Mouse (Mus musculus) heart, postnatal 0 days (tissue): Measurements from ENCODE around the gene Irf2bpl. TPM values are rescaled to one million over a fixed set of nuclear protein-coding genes. Genes with fewer than 3 reads are reported as not detected.

ENCODE experiments used
- ATAC-seq: fragments of 200-750 bp; cut with Nextera tagmentation; 2 replicates; pipeline ENCODE4 v1.8.0; 2017; ENCODE audit warnings: low read depth, moderate number of reproducible peaks, moderate library complexity; ENCODE audit not compliant: insufficient read depth
- DNase-seq: peaks from one replicate; pipeline ENCODE4 v3.0.0-alpha.2; 2016; ENCODE audit warnings: low spot score
- H3K27ac ChIP-seq: fragments of 300-500 bp; sonication (generic); 2 replicates; pipeline ENCODE4 v1.5.1; 2014; ENCODE audit warnings: low read depth, mild to moderate bottlenecking
- H3K27me3 ChIP-seq: fragments of 300-500 bp; sonication (generic); 2 replicates; pipeline ENCODE4 v1.6.1; 2014; ENCODE audit warnings: low read length, mixed read lengths; ENCODE audit not compliant: control insufficient read depth, insufficient read depth
- H3K36me3 ChIP-seq: fragments of 300-500 bp; sonication (generic); replicated peaks from 2 replicates; pipeline ENCODE4 v1.6.1; 2014; ENCODE audit warnings: low read length, mixed read lengths; ENCODE audit not compliant: control insufficient read depth, insufficient read depth
- H3K4me1 ChIP-seq: fragments of 300-500 bp; sonication (generic); 2 replicates; pipeline ENCODE4 v1.6.1; 2014; ENCODE audit warnings: antibody characterized with exemption; ENCODE audit not compliant: control insufficient read depth, insufficient read depth
- H3K4me2 ChIP-seq: fragments of 300-500 bp; sonication (generic); 2 replicates; pipeline ENCODE4 v1.6.1; 2014; ENCODE audit warnings: low read depth, mild to moderate bottlenecking, low read length, moderate library complexity
- H3K4me3 ChIP-seq: fragments of 300-500 bp; sonication (generic); 2 replicates; pipeline ENCODE4 v1.5.1; 2014; ENCODE audit warnings: low read depth, low read length
- H3K9ac ChIP-seq: fragments of 300-500 bp; sonication (generic); replicated peaks from 2 replicates; pipeline ENCODE4 v1.6.1; 2014; ENCODE audit warnings: low read depth, low read length, mixed read lengths
- H3K9me3 ChIP-seq: fragments of 300-500 bp; sonication (generic); replicated peaks from 2 replicates; pipeline ENCODE4 v1.6.1; 2016; ENCODE audit warnings: low read length; ENCODE audit not compliant: control insufficient read depth
- CTCF ChIP-seq: IDR thresholded peaks from 2 replicates; pipeline ENCODE4 v1.5.1; 2016; ENCODE audit warnings: antibody characterized with exemption, control low read depth, low read depth
- EP300 ChIP-seq: IDR thresholded peaks from 2 replicates; pipeline ENCODE4 v1.6.1; 2016; ENCODE audit warnings: antibody characterized with exemption, low read depth
- WGBS: fragments of 180-500 bp; shearing (Covaris S2); extraction: QIAGEN DNeasy Blood & Tissue Kit; methylation state at CpG from one replicate; pipeline ENCODE4 v1.1.7; 2014; 5-methylcytosine and 5-hydroxymethylcytosine counted together
- polyA plus RNA-seq: library from polyadenylated mRNA; unstranded; fragments of >200 nt; fragmentation: Nextera tagmentation; extraction: Ambion mirVana; gene quantifications from 2 replicates; pipeline ENCODE4 v1.2.1, GENCODE M21; 2015
- total RNA-seq: library from RNA; depleted of rRNA; stranded (reverse); fragments of >200 nt; gene quantifications from 2 replicates; pipeline ENCODE4 v1.2.3, GENCODE M21; 2014; ENCODE audit warnings: low replicate concordance

The Irf2bpl gene
- total and polyA plus RNA-seq, 2 experiments from 2014 or later: 30.0 to 74.0 TPM

GRCm38 (mm10) chr12:86918983-86919722 is 34.6 kb upstream of the Irf2bpl start:
- H3K27ac ChIP-seq: peak overlapping the region; percentile 41; the same call in 1 of the 2 replicates
- H3K4me2 ChIP-seq: no peak overlapping the region
- no peaks in the 10 kb centered on the region for H3K9me3 ChIP-seq
- H3K4me3 ChIP-seq: no peak overlapping the region
- H3K36me3 ChIP-seq: no peaks in the 10 kb centered on the region
- no peak for DNase-seq
- 83% methylated on average over 17 of the region's 17 CpGs for WGBS
- no peak for TF ChIP-seq CTCF
- no peak for TF ChIP-seq EP300
- no peak for ATAC-seq
- H3K9ac ChIP-seq: no peak overlapping the region
- no peaks in the 10 kb centered on the region for H3K27me3 ChIP-seq
- H3K4me1 ChIP-seq: peaks cover 25% of the 10 kb centered on the region

DNA sequence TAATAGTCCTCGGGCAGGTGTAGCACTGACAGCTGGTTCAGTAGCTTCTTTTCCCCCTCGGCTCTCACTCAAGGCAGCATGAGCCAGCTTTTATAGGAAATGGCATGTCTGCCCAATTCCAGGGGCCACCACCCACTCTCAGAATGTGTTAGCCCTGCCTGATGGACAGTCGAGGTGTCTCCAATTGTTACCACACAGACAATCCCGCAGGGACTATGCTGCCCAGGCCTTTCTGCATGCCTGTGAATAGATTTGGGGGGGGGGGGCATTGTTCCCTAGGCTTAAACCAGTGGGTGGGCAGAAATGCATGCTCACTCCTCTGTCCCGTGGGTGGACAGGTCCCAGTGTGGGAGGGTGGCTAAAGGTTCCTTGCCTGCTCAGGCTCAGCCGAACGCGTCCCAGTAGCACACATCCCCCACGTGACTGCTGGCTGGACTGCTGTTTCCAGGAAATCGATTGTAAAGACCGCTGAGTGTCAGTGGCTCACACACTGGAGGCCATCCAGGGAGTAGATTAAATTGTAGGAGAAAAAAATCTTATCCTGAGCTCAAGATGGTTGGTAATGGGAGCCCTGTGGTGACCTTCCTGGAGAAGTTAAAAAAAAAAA is 33.9 kb upstream of the Irf2bpl start:
- WGBS: 22% methylated on average over 11 of the region's 11 CpGs
- peak overlapping the region; percentile 8; the same call in 1 of the 2 replicates for H3K4me2 ChIP-seq
- no peak overlapping the region for H3K4me3 ChIP-seq
- H3K36me3 ChIP-seq: no peaks in the 10 kb centered on the region
- H3K4me1 ChIP-seq: peaks cover 26% of the 10 kb centered on the region
- H3K9me3 ChIP-seq: no peaks in the 10 kb centered on the region
- TF ChIP-seq EP300 (no peak), CTCF (no peak)
- no peaks in the 10 kb centered on the region for H3K27me3 ChIP-seq
- peak overlapping the region; percentile 41; the same call in 1 of the 2 replicates for H3K27ac ChIP-seq
- H3K9ac ChIP-seq: no peak overlapping the region
- ATAC-seq (peak; percentile 74), DNase-seq (peak; percentile 52)

DNA sequence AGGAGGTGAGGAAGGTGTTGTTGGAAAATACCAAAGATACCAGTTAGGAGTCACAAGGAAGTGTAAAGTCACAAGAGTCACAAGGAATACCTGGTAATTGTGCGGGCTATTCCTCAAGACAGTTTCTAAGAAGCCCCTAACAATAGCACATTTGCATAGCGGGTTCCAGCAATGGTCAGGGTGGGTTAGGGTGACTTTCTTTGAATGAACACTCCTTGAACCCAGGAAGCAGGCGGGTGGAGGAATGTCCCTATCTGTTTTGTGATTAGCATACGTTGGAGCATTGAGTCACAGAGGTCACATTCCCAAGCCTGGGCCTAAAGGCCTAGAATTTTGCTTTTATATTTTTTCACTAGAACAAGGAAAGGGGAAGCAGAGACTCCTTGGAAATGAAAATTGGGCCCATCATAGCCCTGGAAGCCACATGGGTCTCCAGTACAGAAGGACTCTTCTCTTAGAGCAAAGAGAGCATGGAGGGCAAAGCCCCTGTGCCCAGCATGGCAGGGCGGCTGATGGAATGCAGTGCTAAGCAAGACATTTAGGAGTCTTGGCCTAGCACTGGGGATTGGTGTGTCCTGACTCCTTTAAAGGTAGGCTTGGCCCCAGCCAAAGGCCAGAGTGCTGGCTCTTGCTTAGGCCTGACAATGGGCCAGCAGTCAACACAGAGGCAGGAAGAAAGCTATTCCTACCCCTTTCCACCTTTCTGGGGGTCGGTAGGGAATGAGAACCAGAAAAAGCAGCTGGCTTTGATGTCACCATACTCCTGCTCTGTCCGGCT is 32.4 kb upstream of the Irf2bpl start:
- Histone ChIP-seq H3K4me2 (no peak overlapping the region), H3K4me1 (peaks cover 24% of the 10 kb centered on the region), H3K9ac (no peak overlapping the region), H3K27ac (no peak overlapping the region), H3K9me3 (no peaks in the 10 kb centered on the region), H3K27me3 (no peaks in the 10 kb centered on the region), H3K4me3 (no peak overlapping the region), H3K36me3 (no peaks in the 10 kb centered on the region)
- no peak for DNase-seq
- TF ChIP-seq CTCF: no peak
- TF ChIP-seq EP300: no peak
- 77% methylated on average over 7 of the region's 7 CpGs for WGBS
- ATAC-seq: no peak

- no peaks in the 10 kb centered on the region for H3K9me3 ChIP-seq
- H3K27ac ChIP-seq: no peak overlapping the region
- no peak overlapping the region for H3K9ac ChIP-seq
- H3K4me3 ChIP-seq: no peak overlapping the region
- no peak for DNase-seq
- 71% methylated on average over 7 of the region's 7 CpGs for WGBS
- H3K27me3 ChIP-seq: no peaks in the 10 kb centered on the region
- TF ChIP-seq CTCF: no peak
- TF ChIP-seq EP300: no peak
- H3K4me2 ChIP-seq: no peak overlapping the region
- peaks cover 24% of the 10 kb centered on the region for H3K4me1 ChIP-seq
- no peak for ATAC-seq
- no peaks in the 10 kb centered on the region for H3K36me3 ChIP-seq
Observed at GRCm38 (mm10) chr12:86915617-86916016, 31.0 kb upstream of the Irf2bpl start.

- H3K9me3 ChIP-seq: no peaks in the 10 kb centered on the region
- peaks cover 24% of the 10 kb centered on the region for H3K4me1 ChIP-seq
- ATAC-seq (peak; percentile 7; the same call in 1 of the 2 replicates), DNase-seq (no peak)
- H3K9ac ChIP-seq: no peak overlapping the region; the same call in 1 of the 2 replicates
- TF ChIP-seq EP300 (no peak), CTCF (no peak)
- 30% methylated on average over 6 of the region's 6 CpGs for WGBS
- no peak overlapping the region for H3K27ac ChIP-seq
- H3K4me3 ChIP-seq: no peak overlapping the region
- no peaks in the 10 kb centered on the region for H3K36me3 ChIP-seq
- H3K27me3 ChIP-seq: no peaks in the 10 kb centered on the region
- H3K4me2 ChIP-seq: no peak overlapping the region
Observed at GRCm38 (mm10) chr12:86914756-86915155, 30.2 kb upstream of the Irf2bpl start.
